Mouse (Mus musculus) layer of hippocampus, adult 8-10 months (tissue): ENCODE results near the gene Hic1. TPM values are rescaled to one million over a fixed set of nuclear protein-coding genes. Genes with fewer than 3 reads are reported as not detected.
A peak's percentile ranks its signal among the peaks of the same experiment; 100 is the strongest.

Experiments used
- DNase-seq, 2 experiments: peaks; one replicate each; pipeline ENCODE4 v3.0.0; 2022; ENCODE audit warnings: low spot score in 2 of 2
- microRNA-seq, 2 experiments: library from miRNA; unstranded; fragments of <30 nt; microRNA quantifications; one replicate each; pipeline ENCODE4 v1.2.0; 2022
- total RNA-seq, 4 experiments: library from RNA; stranded (reverse); gene quantifications; 2 replicates each; pipeline ENCODE4 v1.2.4; 2022

The Hic1 gene
- total RNA-seq, 4 experiments from 2014 or later = 2.9 to 4.9 (median 3.9) TPM

DNA sequence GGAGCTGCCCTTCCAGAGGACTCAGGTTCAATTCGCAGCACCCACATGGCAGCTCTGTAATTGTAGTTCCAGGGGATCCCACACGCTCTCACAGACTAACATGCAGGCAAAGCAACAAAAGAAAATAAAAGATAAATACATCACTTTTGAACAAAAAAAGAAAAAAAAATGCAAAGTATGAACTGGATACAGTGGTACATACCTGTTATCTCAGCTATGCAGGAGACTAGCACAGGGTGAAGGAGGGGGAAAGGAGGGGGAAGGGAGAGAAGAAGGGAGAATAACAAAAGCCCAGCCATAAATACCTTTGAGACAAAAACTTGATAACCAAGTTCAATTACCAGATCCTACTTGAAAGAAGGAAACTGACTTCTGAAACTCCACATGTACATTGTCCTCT, 44.9 kb downstream of the Hic1 start:
- no peak for DNase-seq

DNA sequence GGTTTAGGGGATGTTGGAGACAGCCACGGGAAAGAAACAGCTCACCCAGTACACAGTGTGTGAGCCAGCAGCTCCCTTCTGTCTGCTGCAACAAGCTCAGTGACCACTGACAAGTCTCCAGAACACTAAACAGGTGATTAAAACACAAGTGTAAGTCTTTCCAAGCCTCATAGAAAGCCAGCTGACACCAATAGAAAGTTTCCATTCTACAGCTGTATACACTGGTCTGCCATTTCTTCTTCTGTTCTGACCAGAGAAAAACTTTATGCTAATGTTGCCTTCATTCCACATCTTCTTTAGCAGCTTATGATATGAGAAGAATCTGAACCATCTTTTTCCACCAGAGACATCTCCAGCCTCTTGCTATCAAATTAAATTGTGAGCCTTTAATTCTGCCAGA, 48.0 kb downstream of the Hic1 start:
- DNase-seq = no peak

DNA sequence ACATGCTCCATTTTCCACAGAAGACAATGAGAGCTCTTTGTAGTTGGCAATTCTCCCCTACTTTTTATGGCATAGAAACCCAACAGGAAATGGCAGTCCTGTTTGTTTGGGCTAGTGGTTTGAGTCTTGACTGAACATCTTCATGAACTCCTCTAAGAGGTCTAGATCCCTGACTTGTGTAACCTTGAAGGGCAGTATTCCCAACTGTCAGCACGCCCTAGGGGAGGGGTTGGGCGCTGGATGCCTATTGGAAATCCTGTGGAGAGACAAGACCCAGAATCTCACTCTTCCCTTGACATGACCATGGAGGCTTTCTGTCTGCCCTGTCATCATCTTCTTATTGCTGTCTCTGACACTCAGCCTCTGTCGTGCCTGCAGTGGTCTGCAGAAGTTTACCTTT, 49.5 kb downstream of the Hic1 start:
- no peak for DNase-seq

DNA sequence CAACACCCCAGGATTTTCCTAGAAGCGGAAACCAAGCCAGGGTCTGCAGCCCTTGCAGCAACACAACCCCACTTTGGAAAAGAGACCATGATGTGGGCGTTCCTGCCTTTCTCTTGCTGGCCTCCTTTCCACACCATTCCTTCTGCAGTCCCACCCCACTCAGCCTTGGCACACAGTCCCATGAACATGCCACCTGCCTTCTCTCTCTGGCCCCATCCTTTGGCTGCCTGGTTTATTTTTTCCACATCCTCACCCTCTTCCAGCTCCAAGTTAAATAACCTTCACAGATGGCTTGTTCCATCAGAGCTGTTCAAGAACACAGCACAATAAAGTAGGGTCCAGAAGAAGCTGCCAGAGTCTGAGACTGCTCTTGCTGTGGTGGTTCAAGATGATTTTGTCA, 50.0 kb downstream of the Hic1 start:
- peak; percentile 47 to 57 for DNase-seq

DNA sequence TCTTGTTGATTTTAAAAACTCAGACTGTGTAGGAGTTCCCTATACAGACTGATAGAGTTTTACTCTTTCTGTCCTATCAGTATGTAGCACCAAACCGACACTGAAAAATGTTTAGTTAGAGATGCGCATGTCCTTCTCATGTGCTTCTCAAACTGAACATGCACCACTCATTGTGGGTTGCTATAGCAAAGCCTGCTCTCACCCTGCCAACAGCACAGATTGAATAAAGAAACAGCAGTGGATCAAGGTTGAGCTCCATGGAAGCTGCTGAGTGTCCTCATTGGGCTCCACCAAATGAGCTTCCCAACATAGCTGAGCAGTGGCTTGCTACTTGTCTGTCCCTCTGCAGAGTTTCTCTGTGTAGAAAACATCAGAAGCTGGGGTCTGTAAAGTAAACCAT, 51.2 kb downstream of the Hic1 start:
- peak; percentile 59 to 64 for DNase-seq

DNA sequence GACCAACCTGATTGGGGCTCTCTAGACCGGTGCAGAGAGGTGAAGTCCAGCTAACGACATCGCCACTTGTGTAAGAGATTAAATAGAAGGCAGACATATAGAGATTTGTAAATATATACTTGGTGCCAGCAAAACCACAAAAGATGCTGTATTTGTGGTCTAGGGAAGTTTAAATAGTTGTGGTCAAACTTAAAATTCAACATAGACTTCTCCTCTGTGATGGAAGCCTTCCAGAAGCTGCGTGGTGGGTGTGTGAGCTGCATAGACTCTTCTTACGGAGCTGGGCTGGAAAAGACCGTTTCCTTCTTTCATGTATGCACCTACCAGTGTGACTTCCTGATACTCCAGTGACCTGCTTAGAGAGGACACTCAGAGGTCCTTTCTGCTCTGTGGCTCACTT, 52.9 kb downstream of the Hic1 start:
- DNase-seq = no peak

Small RNA genes lying within 50 kb of the gene (microRNA-seq; reads per million reads assigned to microRNA genes)
- 14,496 to 14,965 reads per million in 2 experiments for gene Mir132
- gene Mir212 = 216 to 261 reads per million in 2 experiments

Other genes with a start within 250 kb of the Hic1 start
- gene Smg6, start 243.7 kb downstream of the Hic1 start, total RNA-seq = 10 to 100 TPM; 32.4 to 38.8 (median 36.3) TPM
- gene Srr, start 243.6 kb downstream of the Hic1 start, total RNA-seq = 10 to 100 TPM; 73.6 to 85.6 (median 83.0) TPM
- 10 to 100 TPM; 15.6 to 23.4 (median 19.8) TPM for gene Ovca2, start 9.3 kb upstream of the Hic1 start, total RNA-seq
- gene Dph1, start 21.7 kb upstream of the Hic1 start, total RNA-seq = 10 to 100 TPM; 28.9 to 38.6 (median 30.9) TPM
- 100 to 1,000 TPM in 2 of 4 experiments, 10 to 100 TPM in 2; 80.7 to 110 (median 97.3) TPM for gene Rtn4rl1, start 24.3 kb upstream of the Hic1 start, total RNA-seq
- gene Rpa1, start 178.8 kb upstream of the Hic1 start, total RNA-seq = 10 to 100 TPM; 61.7 to 67.5 (median 66.1) TPM
- 10 to 100 TPM; 15.0 to 23.6 (median 19.6) TPM for gene Smyd4, start 178.9 kb upstream of the Hic1 start, total RNA-seq